ENCODE assay signal across 10 mouse cellular contexts in genomic region chr6:137704300-137704939, GRCm38 (mm10). TPM values are rescaled to one million over a fixed set of nuclear protein-coding genes. Genes with fewer than 3 reads are reported as not detected.
DNase-seq lines count a peak whose midpoint lies in the region; ATAC-seq lines count a peak whose summit lies in the region.
"Had no signal": no experiment of that assay in that cellular context is flagged by ENCODE, and none has a peak within 500 bp of the region (broad histone marks: within the 10 kb centered on the region; RNA-seq: fewer than 3 reads in every experiment).

No protein-coding gene starts in this region.

- no peaks in the 10 kb centered on the region for H3K36me3 ChIP-seq in intestine, embryonic 16.5 days (ENCODE audit: control insufficient read depth, insufficient read depth, low read length)
- H3K36me3 ChIP-seq in forebrain, embryonic 13.5 days (ENCODE audit: poor library complexity, severe bottlenecking) = no peaks in the 10 kb centered on the region
- H3K36me3 ChIP-seq: neural tube, embryonic 13.5 days had no signal

- H3K4me3 ChIP-seq in intestine, embryonic 16.5 days (ENCODE audit: low read length) = no peak overlapping the region
- no peak overlapping the region for H3K4me3 ChIP-seq in forebrain, embryonic 13.5 days
- H3K4me3 ChIP-seq: layer of hippocampus, adult 2 months; neural tube, embryonic 13.5 days had no signal

- WGBS in intestine, embryonic 16.5 days = 65% methylated on average over 25 of the region's 25 CpGs
- WGBS in forebrain, embryonic 13.5 days = 88% methylated on average over 25 of the region's 25 CpGs

- peak; percentile 3 for DNase-seq in embryo, embryonic 10.5 days (ENCODE audit: low spot score)
- DNase-seq in embryo, embryonic 9.5 days (ENCODE audit: extremely low spot score) = no peak
- DNase-seq in lung, postnatal 36 days = peak; percentile 13
- no peak for DNase-seq in cerebellum, adult 11-12 months
- DNase-seq in ovary, postnatal 10 days (ENCODE audit: low spot score) = no peak

- no peaks in the 10 kb centered on the region for H3K27me3 ChIP-seq in intestine, embryonic 16.5 days (replicated peaks; ENCODE audit: control insufficient read depth, insufficient read depth, low read length)
- peaks cover 8% of the 10 kb centered on the region; the same call in 1 of the 2 replicates for H3K27me3 ChIP-seq in forebrain, embryonic 13.5 days
- H3K27me3 ChIP-seq: neural tube, embryonic 13.5 days had no signal

- no peaks in the 10 kb centered on the region for H3K9me3 ChIP-seq in intestine, embryonic 16.5 days (ENCODE audit: control insufficient read depth, low read length)
- H3K9me3 ChIP-seq in forebrain, embryonic 13.5 days (replicated peaks) = no peaks in the 10 kb centered on the region
- H3K9me3 ChIP-seq: neural tube, embryonic 13.5 days had no signal

- peak overlapping the region; percentile 31; the same call in 1 of the 2 replicates for H3K27ac ChIP-seq in intestine, embryonic 16.5 days (ENCODE audit: low read length)
- no peak overlapping the region for H3K27ac ChIP-seq in forebrain, embryonic 13.5 days
- H3K27ac ChIP-seq: layer of hippocampus, adult 2 months; neural tube, embryonic 13.5 days had no signal

- no peak overlapping the region for H3K4me2 ChIP-seq in intestine, embryonic 16.5 days (ENCODE audit: low read depth, low read length)
- H3K4me2 ChIP-seq in forebrain, embryonic 13.5 days = no peak overlapping the region
- H3K4me2 ChIP-seq: neural tube, embryonic 13.5 days had no signal

- no peaks in the 10 kb centered on the region for H3K4me1 ChIP-seq in intestine, embryonic 16.5 days (ENCODE audit: control insufficient read depth, insufficient read depth, low read length)
- peaks cover 3% of the 10 kb centered on the region; the same call in 1 of the 2 replicates for H3K4me1 ChIP-seq in forebrain, embryonic 13.5 days
- H3K4me1 ChIP-seq: neural tube, embryonic 13.5 days had no signal

- ATAC-seq in granulocyte monocyte progenitor cell, adult 5-6 weeks (replicated peaks; ENCODE audit: poor library complexity, severe bottlenecking) = peak; percentile 92
- ATAC-seq in intestine, embryonic 16.5 days = peak; percentile 65
- ATAC-seq in forebrain, embryonic 13.5 days = no peak

- H3K9ac ChIP-seq in intestine, embryonic 16.5 days (ENCODE audit: low read depth, low read length) = no peak overlapping the region
- no peak overlapping the region for H3K9ac ChIP-seq in forebrain, embryonic 13.5 days
- H3K9ac ChIP-seq: neural tube, embryonic 13.5 days had no signal

RNA-seq across cellular contexts. Expression of gene Strap, which starts 30.5 kb away (rescaled TPM):
- total RNA-seq in granulocyte monocyte progenitor cell, adult 5-6 weeks (2014; fragmentation: Nextera tagmentation) = 116 and 121 TPM in 2 replicates
- total RNA-seq in granulocyte monocyte progenitor cell, adult 5-6 weeks (2017) = 155 and 171 TPM in 2 replicates
- 122 and 132 TPM in 2 replicates for polyA plus RNA-seq in intestine, embryonic 16.5 days (2015; fragmentation: Nextera tagmentation; extraction: Ambion mirVana)
- 194 and 206 TPM in 2 replicates for polyA plus RNA-seq in forebrain, embryonic 13.5 days (2015; fragmentation: Nextera tagmentation; extraction: Ambion mirVana)

RNA-seq across cellular contexts. Expression of gene Eps8, which starts 49.7 kb away (rescaled TPM):
- total RNA-seq in granulocyte monocyte progenitor cell, adult 5-6 weeks (2014; fragmentation: Nextera tagmentation) = 1.3 and 2.1 TPM in 2 replicates
- 2.8 and 3.9 TPM in 2 replicates for total RNA-seq in granulocyte monocyte progenitor cell, adult 5-6 weeks (2017)
- polyA plus RNA-seq in intestine, embryonic 16.5 days (2015; fragmentation: Nextera tagmentation; extraction: Ambion mirVana) = 102 and 143 TPM in 2 replicates
- 6.7 and 7.5 TPM in 2 replicates for polyA plus RNA-seq in forebrain, embryonic 13.5 days (2015; fragmentation: Nextera tagmentation; extraction: Ambion mirVana)

RNA-seq across cellular contexts. Expression of gene Dera, which starts 49.9 kb away (rescaled TPM):
- 46.0 and 48.5 TPM in 2 replicates for total RNA-seq in granulocyte monocyte progenitor cell, adult 5-6 weeks (2014; fragmentation: Nextera tagmentation)
- total RNA-seq in granulocyte monocyte progenitor cell, adult 5-6 weeks (2017) = 113 and 143 TPM in 2 replicates
- polyA plus RNA-seq in intestine, embryonic 16.5 days (2015; fragmentation: Nextera tagmentation; extraction: Ambion mirVana) = 124 and 132 TPM in 2 replicates
- 19.0 and 20.1 TPM in 2 replicates for polyA plus RNA-seq in forebrain, embryonic 13.5 days (2015; fragmentation: Nextera tagmentation; extraction: Ambion mirVana)

Comparison
In these comparisons a context has a peak if more than half of its experiments do, and no peak if none do; other contexts are left out.
1. DNase-seq: peak in embryo, embryonic 10.5 days (single experiment) and lung, postnatal 36 days (single experiment); none in embryo, embryonic 9.5 days (single experiment), cerebellum, adult 11-12 months (single experiment) and ovary, postnatal 10 days (single experiment).
2. RNA of gene Eps8, which starts 49.7 kb away (polyA plus RNA-seq): 102 to 143 TPM in intestine, embryonic 16.5 days; 6.7 to 7.5 TPM in forebrain, embryonic 13.5 days; every median in the first group is over 10 times any median in the second.